Mouse (Mus musculus): ENCODE measurements at regions not wholly inside any gene's neighbourhood (a gene's known extent, or its start where the extent isn't known, plus 50 kb on each side); places are given as distances from the start of the nearest gene placed in this dataset.
"Not testable (repeated sequence)": the region's sequence is repeated elsewhere in the genome, so short reads cannot be mapped to it uniquely, and the experiment has no call there.

GRCm38 (mm10) chr13:28844495-28844894 is 109.0 kb downstream of the Sox4 start:
- Histone ChIP-seq H3K27ac (ENCODE audit: low read depth, low read length) (no peak overlapping the region), H3K4me2 (ENCODE audit: low read depth) (no peak overlapping the region), H3K9ac (no peak overlapping the region), H3K27me3 (ENCODE audit: insufficient read depth, low read length) (no peaks in the 10 kb centered on the region), H3K36me3 (ENCODE audit: insufficient read depth) (no peaks in the 10 kb centered on the region), H3K4me3 (ENCODE audit: low read depth, low read length) (no peak overlapping the region), H3K9me3 (ENCODE audit: low read length) (no peaks in the 10 kb centered on the region), H3K4me1 (ENCODE audit: insufficient read depth) (peaks cover 11% of the 10 kb centered on the region)
- 58% methylated on average over 3 of the region's 3 CpGs for WGBS
- no peak for TF ChIP-seq CTCF (IDR thresholded peaks at IDR 0.05; ENCODE audit: low read depth)
- DNase-seq = no peak
- no peak for ATAC-seq

- Histone ChIP-seq H3K36me3 (ENCODE audit: insufficient read depth) (no peaks in the 10 kb centered on the region), H3K4me1 (ENCODE audit: insufficient read depth) (peaks cover 11% of the 10 kb centered on the region), H3K9me3 (ENCODE audit: low read length) (no peaks in the 10 kb centered on the region), H3K9ac (no peak overlapping the region), H3K4me2 (ENCODE audit: low read depth) (no peak overlapping the region), H3K4me3 (ENCODE audit: low read depth, low read length) (no peak overlapping the region), H3K27ac (ENCODE audit: low read depth, low read length) (no peak overlapping the region), H3K27me3 (ENCODE audit: insufficient read depth, low read length) (no peaks in the 10 kb centered on the region)
- no peak for TF ChIP-seq CTCF (IDR thresholded peaks at IDR 0.05; ENCODE audit: low read depth)
- WGBS = 92% methylated on average over 3 of the region's 3 CpGs
- DNase-seq (no peak), ATAC-seq (no peak)
These were observed 110.7 kb downstream of the Sox4 start for GRCm38 (mm10) chr13:28842811-28843210.

GRCm38 (mm10) chr13:28840142-28840541 is 113.4 kb downstream of the Sox4 start:
- Histone ChIP-seq H3K9me3 (ENCODE audit: low read length) (no peaks in the 10 kb centered on the region), H3K27me3 (ENCODE audit: insufficient read depth, low read length) (no peaks in the 10 kb centered on the region), H3K4me1 (ENCODE audit: insufficient read depth) (peaks cover 11% of the 10 kb centered on the region), H3K4me3 (ENCODE audit: low read depth, low read length) (no peak overlapping the region), H3K4me2 (ENCODE audit: low read depth) (no peak overlapping the region), H3K9ac (no peak overlapping the region), H3K36me3 (ENCODE audit: insufficient read depth) (no peaks in the 10 kb centered on the region), H3K27ac (ENCODE audit: low read depth, low read length) (peak overlapping the region; percentile 52)
- WGBS = 42% methylated on average over 5 of the region's 5 CpGs
- ATAC-seq (peak; percentile 77), DNase-seq (no peak)
- TF ChIP-seq CTCF (IDR thresholded peaks at IDR 0.05; ENCODE audit: low read depth) = no peak

GRCm38 (mm10) chr13:28839084-28839483 is 114.4 kb downstream of the Sox4 start:
- no peak overlapping the region for H3K9ac ChIP-seq
- 36% methylated on average over 6 of the region's 6 CpGs for WGBS
- no peaks in the 10 kb centered on the region for H3K9me3 ChIP-seq (ENCODE audit: low read length)
- H3K4me2 ChIP-seq (ENCODE audit: low read depth) = no peak overlapping the region
- DNase-seq = no peak
- H3K27me3 ChIP-seq (ENCODE audit: insufficient read depth, low read length) = no peaks in the 10 kb centered on the region
- H3K4me1 ChIP-seq (ENCODE audit: insufficient read depth) = peaks cover 11% of the 10 kb centered on the region
- ATAC-seq = no peak
- TF ChIP-seq CTCF (IDR thresholded peaks at IDR 0.05; ENCODE audit: low read depth) = no peak
- no peak overlapping the region for H3K4me3 ChIP-seq (ENCODE audit: low read depth, low read length)
- H3K36me3 ChIP-seq (ENCODE audit: insufficient read depth) = no peaks in the 10 kb centered on the region
- no peak overlapping the region for H3K27ac ChIP-seq (ENCODE audit: low read depth, low read length)

GRCm38 (mm10) chr13:28838216-28838615 is 115.3 kb downstream of the Sox4 start:
- WGBS = 88% methylated on average over 3 of the region's 3 CpGs
- H3K9me3 ChIP-seq (ENCODE audit: low read length) = no peaks in the 10 kb centered on the region
- H3K4me1 ChIP-seq (ENCODE audit: insufficient read depth) = peaks cover 11% of the 10 kb centered on the region
- DNase-seq (no peak), ATAC-seq (no peak)
- no peak overlapping the region for H3K9ac ChIP-seq
- TF ChIP-seq CTCF (IDR thresholded peaks at IDR 0.05; ENCODE audit: low read depth) = no peak
- H3K27ac ChIP-seq (ENCODE audit: low read depth, low read length) = no peak overlapping the region
- H3K36me3 ChIP-seq (ENCODE audit: insufficient read depth) = no peaks in the 10 kb centered on the region
- no peak overlapping the region for H3K4me2 ChIP-seq (ENCODE audit: low read depth)
- H3K4me3 ChIP-seq (ENCODE audit: low read depth, low read length) = no peak overlapping the region
- no peaks in the 10 kb centered on the region for H3K27me3 ChIP-seq (ENCODE audit: insufficient read depth, low read length)

GRCm38 (mm10) chr13:28837196-28837595 is 116.3 kb downstream of the Sox4 start:
- H3K36me3 ChIP-seq (ENCODE audit: insufficient read depth); H3K4me2 ChIP-seq (ENCODE audit: low read depth); H3K4me3 ChIP-seq (ENCODE audit: low read depth, low read length); H3K9me3 ChIP-seq (ENCODE audit: low read length); H3K27ac ChIP-seq (ENCODE audit: low read depth, low read length); H3K9ac ChIP-seq; DNase-seq; ATAC-seq; H3K27me3 ChIP-seq (ENCODE audit: insufficient read depth, low read length): not testable (repeated sequence)
- 97% methylated on average over 2 of the region's 3 CpGs for WGBS
- H3K4me1 ChIP-seq (ENCODE audit: insufficient read depth) = peaks cover 11% of the 10 kb centered on the region

- Histone ChIP-seq H3K27ac (ENCODE audit: low read depth, low read length) (0 out of 2 replicates have a peak overlapping the region, but pooled peaks have one; percentile 15), H3K36me3 (ENCODE audit: insufficient read depth) (no peaks in the 10 kb centered on the region), H3K27me3 (ENCODE audit: insufficient read depth, low read length) (no peaks in the 10 kb centered on the region), H3K4me3 (ENCODE audit: low read depth, low read length) (no peak overlapping the region), H3K9me3 (ENCODE audit: low read length) (no peaks in the 10 kb centered on the region), H3K4me1 (ENCODE audit: insufficient read depth) (no peaks in the 10 kb centered on the region), H3K4me2 (ENCODE audit: low read depth) (no peak overlapping the region), H3K9ac (no peak overlapping the region)
- TF ChIP-seq CTCF (IDR thresholded peaks at IDR 0.05; ENCODE audit: low read depth) = no peak
- whole genome bisulfite sequencing = 94% methylated on average over 1 of the region's 1 CpGs
- DNase-seq (no peak), ATAC-seq (no peak)
These were observed 119.8 kb downstream of the Sox4 start for GRCm38 (mm10) chr13:28833700-28834065.
